Mouse (Mus musculus) adrenal gland, postnatal 36 days (tissue): ENCODE measurements at regions not wholly inside any gene's neighbourhood (a gene's known extent, or its start where the extent isn't known, plus 50 kb on each side); places are given as distances from the start of the nearest gene placed in this dataset. TPM values are rescaled to one million over a fixed set of nuclear protein-coding genes. Genes with fewer than 3 reads are reported as not detected.
"Not testable (repeated sequence)": the region's sequence is repeated elsewhere in the genome, so short reads cannot be mapped to it uniquely, and the experiment has no call there.

Source experiments
- DNase-seq, 2 experiments: peaks; one replicate each; pipeline ENCODE4 v3.0.0; 2021; ENCODE audit warnings: mixed read lengths in 1 of 2
- microRNA-seq: library from miRNA; unstranded; fragments of <30 nt; microRNA quantifications from one replicate; pipeline ENCODE4 v1.2.0, GENCODE M21; 2021

- DNase-seq: no peak
Observed at GRCm38 (mm10) chr4:3080385-3081125, 86.6 kb upstream of the Vmn1r2 start.

GRCm38 (mm10) chr4:3081148-3081952 is 85.8 kb upstream of the Vmn1r2 start:
- no peak for DNase-seq

GRCm38 (mm10) chr4:3081953-3082950 is 84.9 kb upstream of the Vmn1r2 start:
- no peak for DNase-seq

GRCm38 (mm10) chr4:3083161-3084020 is 83.7 kb upstream of the Vmn1r2 start:
- no peak for DNase-seq

- no peak for DNase-seq
Observed at GRCm38 (mm10) chr4:3084021-3084545, 83.0 kb upstream of the Vmn1r2 start.

GRCm38 (mm10) chr4:3085456-3086448 is 81.4 kb upstream of the Vmn1r2 start:
- DNase-seq: no peak

GRCm38 (mm10) chr4:3087616-3088015 is 79.5 kb upstream of the Vmn1r2 start:
- not testable (repeated sequence) for DNase-seq

- DNase-seq: no peak
Observed at GRCm38 (mm10) chr4:3089567-3090377, 77.3 kb upstream of the Vmn1r2 start.

- DNase-seq: no peak
Observed at GRCm38 (mm10) chr4:3090378-3090735, 76.8 kb upstream of the Vmn1r2 start.

GRCm38 (mm10) chr4:3090742-3091141 is 76.4 kb upstream of the Vmn1r2 start:
- DNase-seq: no peak

Small RNA genes lying in the stretch of these regions (microRNA-seq; reads per million reads assigned to microRNA genes)
- gene Gm27878: not detected
